Mouse (Mus musculus) lung, adult 18-20 months (tissue): Measurements from ENCODE around the gene Plekha5.

Source experiments
- DNase-seq, 2 experiments: peaks; one replicate each; pipeline ENCODE4 v3.0.0; 2022; ENCODE audit warnings: mixed read lengths in 2 of 2

The Plekha5 gene

DNA sequence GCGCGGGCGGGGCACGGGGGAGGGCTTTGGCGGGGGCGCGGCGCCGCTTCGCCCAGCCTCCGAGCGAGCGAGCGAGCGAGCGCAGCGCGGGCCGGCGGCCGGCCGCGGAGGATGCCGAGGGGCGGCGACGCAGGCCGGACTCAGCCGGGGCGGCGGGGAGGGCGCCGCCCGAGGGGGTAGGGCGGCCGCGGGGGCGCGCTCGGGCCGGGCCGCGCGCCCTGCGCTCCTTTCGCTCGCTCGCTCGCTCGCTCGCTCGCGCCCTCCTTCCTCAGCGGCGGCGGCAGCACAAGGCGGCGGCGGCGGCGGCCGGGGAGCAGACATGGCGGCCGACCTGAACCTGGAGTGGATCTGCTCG is at the start of gene Plekha5:
TSS of gene Plekha5 (plus strand) at position 209 of the 355 bp plus-strand sequence.
- peak in 1 of 2 experiments; percentile 50 for DNase-seq

DNA sequence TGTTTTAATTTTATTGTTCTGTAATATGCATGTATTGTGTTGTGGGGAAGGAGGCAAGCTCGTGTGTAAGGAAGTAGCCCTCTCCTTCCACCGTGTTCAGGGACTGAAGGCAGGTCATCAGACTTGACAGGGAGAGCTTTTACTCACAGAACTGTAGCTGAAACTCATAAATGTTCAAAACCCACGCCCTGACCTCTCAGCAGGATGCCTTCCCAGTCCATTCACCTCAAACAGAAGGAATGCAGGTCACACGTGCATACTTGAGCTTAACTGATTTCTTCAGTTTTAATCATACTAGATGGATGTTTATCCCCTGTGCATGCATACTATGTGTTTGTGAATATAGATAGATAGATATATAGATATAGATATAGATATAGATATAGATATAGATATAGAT is 48.2 kb upstream of the Plekha5 start:
- no peak for DNase-seq

DNA sequence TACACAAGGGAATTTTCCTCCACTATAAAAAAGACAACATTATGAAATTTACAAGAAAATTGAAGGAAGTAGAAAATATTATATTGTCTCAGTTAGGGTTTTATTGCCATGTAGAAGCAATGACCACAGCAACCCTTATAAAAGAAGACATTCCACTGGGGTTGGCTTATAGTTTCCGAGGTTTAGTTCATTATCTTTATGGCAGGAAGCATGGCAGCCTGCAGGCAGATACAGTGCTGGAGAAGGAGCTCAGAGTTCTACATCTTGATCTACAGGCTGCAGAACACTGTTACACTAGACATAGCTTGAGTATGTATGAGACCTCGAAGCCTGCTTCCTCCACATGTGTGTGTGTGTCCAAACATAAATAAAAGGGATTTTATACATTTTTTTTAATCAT is 43.3 kb upstream of the Plekha5 start:
- DNase-seq, result no peak

DNA sequence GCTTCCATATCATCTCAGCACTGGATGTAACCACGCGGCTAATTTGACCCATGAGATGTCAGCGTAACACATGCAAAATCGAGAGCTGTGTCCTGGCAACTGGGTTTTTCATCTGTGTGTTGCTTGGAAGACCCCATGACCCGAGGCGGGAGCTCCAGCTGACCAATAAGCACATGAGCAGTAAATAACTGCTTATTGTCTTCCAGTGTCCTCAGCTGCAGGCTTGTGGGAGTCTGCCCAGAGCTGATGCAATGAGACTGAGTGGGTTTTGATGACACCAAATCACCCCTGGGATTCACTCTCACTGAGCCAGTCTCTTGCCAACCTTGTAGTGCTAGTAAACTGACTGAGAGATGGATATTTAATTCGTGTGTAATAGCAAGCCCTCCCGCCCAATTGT is 42.7 kb upstream of the Plekha5 start:
- DNase-seq, result no peak

DNA sequence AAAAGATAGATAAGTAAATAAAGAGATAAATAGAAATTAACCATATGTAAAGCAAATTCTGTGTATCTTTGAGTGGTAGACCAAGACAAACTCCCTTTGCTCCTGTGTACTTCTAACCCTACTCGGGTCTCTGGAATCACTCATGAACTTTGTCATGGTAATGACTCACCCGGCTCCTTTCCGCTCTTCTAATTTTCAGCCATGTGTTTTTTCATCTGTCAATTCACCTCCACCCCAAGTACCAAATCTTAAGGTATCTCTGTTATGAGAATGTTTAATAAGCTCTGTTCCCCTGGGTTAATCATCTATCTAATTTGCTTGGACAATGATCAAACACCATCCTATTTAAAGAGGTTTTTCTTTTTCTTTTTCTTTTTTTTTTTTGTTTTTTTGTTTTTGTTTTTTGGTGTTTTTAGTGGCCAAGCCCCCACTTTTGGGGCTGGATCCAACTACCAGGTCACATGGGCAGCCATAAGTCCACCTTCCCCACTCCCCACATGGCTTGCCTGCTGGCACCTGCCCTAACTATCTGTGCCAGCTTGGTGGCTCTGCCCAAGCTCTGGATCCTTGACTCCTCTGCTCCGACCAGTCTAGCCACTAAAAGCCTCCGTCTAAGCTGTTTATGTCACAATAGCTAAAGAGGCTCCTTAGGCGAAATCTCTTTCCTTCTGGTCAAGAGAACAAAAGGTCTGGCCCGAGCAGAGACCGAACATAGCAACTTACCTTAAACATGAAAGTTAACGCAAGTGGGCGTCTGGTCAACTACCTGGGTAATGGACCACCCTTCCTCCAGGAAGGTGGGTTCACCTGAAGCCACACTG is 40.1 kb upstream of the Plekha5 start:
- no peak for DNase-seq

DNA sequence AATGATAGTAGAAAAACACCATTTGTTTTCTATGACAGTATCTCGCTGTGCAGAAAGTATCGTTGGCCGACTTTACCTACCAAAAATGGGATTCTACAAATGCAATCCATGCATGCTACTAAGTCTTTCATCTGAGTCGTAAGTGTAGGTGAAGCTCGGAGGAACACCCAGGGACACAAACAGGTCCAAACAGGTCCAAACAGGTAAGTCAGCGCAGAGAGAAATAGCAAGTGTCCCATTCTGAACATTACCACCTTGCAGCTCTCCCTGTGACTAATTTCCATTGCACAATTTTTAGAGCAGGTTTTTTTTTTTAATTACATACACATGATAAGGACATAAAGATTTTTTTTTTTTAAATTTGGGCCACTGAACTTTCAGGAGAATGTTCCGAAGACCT is 27.2 kb upstream of the Plekha5 start:
- no peak for DNase-seq

DNA sequence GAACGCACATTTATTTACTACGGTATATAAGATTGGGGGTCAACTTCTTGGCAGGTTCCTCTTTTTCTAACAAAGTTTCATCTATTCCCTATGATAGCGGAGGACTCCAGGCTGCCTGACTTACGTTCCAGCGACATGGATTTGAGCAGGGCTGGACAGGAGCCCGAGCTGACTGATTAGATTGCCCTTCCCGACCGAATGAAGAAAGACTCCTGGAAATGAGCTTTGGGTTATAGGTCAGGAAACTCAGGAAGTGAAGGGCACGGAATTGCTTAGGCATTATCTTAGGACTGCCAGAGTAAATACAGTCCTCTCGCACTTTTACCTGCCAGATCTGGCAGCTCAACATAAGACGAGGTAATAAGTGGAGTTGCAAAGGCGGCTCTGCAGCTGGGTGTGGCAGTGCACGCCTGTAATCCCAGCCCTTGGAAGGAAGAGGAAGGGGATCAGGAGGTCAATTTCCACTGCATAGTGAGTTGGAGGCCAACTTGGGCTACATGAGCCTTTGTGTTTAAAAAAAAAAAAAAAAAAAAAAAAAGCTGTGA is 21.0 kb upstream of the Plekha5 start:
- DNase-seq, result no peak

DNA sequence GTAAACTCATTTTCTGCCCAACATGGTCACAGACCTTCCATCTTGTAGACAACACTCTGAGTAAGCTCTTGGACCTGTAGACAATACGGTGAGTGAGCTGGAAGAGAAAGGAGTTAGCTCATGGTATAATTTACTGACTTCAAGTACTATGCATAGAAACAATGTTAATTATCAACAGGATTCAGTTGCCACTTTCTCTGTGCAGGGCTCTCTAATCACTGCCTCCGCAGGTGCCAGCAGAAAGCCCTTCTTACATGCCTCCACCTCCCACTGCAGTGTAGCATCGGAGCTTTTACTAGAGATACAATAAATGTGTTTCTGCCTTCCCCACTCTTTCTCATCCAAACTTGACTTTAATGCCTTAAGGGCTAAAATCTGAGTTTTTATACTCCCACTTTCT is 11.9 kb upstream of the Plekha5 start:
- no peak for DNase-seq

DNA sequence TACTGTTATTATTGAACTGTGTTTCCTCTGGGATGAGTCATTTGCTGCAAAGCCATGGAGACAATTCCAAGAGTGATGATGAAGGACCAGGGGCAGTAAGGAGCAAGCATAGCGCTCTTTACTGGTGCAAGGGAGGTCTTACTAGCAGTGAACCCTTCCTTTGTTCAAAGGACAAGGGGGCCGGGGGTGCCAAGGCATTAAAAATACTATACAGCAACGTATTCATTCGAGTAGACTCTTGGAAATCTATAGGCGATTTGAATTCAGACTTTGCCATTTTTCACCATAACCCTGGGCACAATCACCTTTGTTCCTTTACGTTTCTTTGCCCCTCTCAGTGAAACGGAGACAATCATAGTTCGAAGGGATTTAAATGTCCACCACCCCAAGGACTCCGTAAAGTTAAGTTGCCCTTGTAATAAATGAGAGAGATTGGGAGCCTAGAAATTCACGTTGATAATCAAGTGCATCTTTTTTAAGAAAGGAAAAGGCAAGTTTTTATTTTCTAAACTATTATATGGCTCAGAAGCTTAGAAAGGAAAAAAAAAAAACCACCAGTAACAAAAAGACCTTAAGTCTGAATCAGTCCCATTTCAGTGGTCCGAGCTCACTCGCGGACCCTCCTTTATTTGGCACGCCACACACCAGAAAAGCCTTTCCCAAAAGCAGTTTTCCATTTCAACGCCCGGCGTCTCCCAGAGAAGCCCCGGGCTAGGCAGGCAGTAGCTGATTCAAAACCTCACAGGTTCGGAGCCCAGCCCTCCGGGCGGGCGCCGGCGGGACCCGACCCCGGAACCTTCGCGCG is 611 bp upstream of the Plekha5 start:
- DNase-seq, result peak in 1 of 2 experiments; percentile 64

DNA sequence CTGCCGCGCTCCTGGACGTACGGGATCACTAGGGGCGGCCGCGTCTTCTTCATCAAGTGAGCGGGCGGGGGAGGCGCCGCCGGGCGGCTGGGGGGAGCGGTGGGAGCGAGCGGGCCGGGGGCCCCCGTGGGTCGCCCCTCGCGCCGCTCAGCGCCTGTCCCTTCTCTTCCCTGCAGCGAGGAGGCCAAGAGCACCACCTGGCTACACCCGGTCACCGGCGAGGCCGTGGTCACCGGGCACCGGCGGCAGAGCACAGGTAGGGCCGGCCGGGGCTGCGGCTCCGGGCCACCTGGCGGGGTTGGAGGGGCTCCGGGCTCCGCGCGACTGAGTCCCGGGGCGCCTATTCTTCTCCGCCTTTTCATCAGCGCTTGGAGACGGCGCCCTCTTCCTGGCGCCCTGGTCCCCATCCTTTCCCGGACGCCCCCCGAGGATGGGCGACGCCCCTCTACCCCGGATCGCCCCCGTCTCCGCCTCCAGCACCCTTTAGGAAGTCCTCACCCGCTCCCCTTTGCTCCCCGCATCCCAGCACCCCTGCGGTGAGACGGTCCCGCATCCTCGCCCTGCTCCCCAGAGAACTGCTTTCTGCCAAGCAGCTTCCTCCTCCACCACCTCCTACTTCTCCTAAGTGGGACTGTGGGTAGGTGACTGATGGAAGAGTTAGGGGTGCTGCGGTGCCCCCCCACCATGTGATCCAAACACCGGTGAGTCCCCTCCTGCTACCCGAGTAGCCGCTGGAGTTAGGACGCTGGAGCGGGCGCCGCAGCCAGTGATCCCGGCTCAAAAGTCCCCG is 542 bp downstream of the Plekha5 start:
- DNase-seq, result peak; percentile 18 to 33

DNA sequence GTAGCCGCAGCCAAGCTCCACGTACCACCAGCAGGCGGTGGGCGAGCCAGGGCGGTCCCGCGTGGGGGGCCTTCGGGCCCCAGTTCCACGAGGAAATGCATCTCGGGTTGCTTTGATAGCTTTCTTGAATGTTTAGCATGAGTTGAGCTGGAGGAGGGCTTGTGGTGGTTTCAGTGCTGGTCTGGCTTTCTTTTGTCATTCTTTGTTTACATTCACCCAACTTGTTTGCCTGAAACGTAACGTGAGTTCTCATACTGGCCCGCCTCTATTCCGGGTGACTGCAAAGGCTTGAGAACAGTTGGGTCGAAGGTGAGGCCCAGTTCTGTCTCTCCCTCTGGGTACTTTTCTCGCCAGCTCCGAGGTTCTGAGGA is 1.1 kb downstream of the Plekha5 start:
- peak; percentile 49 to 66 for DNase-seq

DNA sequence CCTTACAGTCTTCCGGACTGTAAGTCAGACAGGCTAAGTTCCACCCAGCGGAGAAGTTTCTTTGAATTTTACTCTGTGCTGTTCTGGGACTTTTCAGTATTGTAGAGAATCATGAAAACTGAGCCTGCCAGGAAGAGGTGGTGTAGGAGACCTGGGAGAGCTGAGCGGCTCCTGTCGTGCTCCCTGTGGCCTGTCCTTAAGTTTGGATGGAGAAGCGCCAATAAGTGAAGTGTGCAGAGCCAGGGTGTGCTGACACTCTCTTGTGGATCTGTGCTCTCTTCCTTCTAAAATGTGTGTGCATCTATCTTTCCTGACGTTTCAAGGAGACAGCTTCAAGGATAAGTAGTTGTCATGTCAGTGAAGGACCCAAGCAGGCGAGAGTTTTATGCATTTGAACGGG is 5.4 kb downstream of the Plekha5 start:
- no peak for DNase-seq

DNA sequence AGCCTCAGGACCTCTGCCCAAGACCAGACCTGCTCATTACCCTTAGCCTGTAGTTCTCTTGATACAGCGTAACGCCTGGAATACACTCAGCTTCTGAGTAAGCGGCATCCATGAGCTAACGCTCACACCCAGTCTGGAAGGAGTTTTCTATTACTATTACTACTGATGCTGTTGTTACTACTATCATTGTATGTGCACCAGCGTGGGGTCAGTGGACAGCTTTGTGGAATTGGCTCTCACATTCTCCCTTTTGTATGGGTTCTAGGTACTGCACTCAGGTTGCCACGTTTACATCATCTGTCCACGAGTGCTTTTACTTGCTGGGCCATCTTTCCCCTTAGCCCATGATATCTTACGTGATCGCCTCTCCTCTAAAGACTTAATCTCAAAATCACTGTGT is 8.5 kb downstream of the Plekha5 start:
- DNase-seq, result no peak

DNA sequence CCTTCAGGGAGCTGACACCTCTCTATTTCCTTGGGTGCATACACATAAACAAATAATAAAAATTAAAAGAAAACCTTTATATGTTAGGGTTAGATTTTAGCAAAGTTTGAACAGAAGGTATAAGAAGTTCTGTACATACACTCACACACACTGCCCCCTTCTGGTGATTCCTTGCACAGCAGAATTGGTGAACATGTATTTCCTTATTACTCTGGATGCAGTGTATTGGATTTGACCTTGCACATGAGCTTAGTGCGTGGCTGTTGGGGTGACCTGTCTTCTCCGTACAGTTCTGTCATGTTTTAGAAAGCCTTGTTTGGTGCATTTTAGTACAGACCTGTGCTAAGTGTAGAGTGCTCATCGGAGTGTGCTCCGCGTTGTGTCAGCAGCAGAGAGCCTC is 19.5 kb downstream of the Plekha5 start:
- DNase-seq, result peak; percentile 12 to 41

DNA sequence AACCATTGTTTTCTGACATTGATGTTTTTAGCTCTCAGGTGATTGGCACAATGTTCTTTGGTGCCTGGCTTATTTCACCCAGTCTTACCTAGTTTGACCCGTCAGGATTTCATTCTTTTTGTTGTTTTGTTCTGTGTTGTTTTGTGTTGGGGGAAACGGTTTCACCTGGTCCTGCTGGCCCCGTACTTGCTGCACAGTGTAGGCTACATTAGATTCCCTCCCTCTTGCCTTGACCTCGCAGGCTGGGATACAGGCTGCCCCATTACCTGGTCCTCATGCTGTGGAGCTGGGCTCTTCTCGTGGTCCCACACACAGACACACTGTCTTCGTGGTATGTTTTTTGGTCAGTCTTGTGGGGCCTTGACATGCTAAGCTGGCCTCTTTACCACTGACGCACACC is 20.3 kb downstream of the Plekha5 start:
- no peak for DNase-seq

DNA sequence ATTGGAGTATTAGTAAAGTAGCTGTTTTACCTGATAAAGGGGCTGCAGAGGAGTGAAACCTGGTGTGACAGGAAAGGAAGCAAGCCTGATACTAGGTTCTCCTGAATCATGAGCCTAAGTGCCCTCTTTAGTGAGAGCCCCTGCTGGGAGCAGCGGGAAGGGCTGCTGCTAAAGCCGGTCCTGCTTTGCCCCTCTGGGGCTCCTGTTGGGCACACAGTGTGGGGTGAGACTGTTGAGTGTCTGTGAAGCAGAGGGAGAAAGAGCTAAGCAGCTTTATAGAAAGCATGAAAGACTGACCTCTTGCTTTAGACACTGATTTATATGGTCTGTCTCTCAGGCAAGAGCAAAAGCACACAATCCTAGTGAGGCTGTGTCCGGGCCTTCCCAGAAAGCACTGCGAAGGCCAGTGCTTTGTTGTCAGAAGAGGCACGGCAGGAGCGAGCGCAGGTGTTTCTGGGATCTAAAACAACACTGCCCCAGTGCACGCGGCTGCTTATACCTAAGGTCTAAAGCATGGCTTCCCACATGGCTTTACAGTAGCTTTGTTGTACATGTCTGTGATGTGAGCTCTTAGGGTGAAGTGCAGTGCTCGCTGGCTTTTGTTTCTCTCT is 21.1 kb downstream of the Plekha5 start:
- DNase-seq, result no peak

DNA sequence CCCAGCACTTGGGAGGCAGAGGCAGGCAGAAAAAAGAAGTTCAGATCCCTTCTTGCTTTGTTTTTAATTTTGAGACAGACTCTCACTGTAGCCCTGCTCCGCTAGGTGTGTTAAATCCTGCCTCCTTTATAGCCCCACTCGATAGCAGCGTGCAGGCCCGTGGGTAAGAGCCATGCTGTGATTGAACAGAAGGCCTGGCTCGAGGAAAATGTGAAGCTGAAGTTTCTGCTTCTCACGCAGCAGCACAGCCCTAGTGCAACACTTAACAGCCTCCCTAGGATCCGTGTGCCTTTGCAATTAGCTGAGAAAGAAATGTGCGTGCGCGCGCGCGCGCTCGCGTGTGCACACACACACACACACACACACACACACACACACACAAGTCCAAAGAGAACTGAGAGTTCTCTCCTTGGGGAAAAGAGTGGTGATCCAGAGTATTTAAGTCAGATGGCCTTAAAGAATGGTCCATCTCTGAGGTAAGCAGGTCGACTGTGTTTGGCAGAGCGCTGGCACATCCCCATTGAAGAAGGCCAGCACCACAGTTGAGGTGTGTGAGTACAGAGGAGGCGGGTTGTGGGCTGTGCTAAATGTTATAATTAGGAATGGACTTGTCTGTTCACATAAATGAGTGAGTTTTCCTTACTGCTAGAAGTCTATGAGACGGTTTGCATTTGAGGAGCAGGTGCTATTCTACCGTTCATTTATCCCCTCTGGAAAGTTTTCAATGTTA is 24.3 kb downstream of the Plekha5 start:
- no peak for DNase-seq

DNA sequence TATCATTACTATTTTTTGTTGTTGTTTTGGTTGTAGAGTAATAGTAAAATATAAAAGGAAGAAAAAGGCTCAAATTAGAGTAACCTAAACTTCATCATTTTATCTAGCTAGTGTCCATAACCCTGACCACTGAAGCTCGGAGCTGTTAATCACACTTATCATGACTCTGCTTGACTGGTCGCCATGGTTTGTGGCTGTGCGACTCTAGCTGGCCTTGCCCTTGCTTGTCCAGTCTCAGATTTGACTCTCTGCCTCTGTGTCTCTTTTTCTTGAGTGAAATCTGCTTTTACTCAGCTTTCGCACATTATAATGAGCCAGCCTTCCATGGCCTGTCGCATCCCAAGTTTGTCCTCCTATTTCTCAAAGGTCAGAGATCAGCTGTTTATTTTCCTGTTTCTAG is 26.8 kb downstream of the Plekha5 start:
- no peak for DNase-seq

DNA sequence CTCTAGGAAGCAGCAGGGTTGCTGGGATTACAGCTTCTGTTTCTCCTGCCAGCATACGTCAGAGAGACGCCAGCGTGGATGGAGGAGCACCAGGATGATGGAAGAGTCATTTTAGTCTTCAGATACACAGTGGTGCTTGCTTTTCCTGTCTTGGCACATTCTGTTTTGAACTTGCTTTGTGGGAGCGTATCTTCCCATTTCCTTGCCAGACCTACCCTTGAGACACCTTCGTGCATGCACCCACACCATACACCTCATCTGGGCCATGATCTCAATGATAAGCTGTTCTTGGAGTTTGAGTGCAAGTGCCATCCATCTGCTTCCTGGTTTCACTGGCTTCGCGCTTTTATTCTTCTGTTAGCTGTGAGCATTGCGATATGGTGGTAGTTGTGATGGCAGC is 28.9 kb downstream of the Plekha5 start:
- no peak for DNase-seq

DNA sequence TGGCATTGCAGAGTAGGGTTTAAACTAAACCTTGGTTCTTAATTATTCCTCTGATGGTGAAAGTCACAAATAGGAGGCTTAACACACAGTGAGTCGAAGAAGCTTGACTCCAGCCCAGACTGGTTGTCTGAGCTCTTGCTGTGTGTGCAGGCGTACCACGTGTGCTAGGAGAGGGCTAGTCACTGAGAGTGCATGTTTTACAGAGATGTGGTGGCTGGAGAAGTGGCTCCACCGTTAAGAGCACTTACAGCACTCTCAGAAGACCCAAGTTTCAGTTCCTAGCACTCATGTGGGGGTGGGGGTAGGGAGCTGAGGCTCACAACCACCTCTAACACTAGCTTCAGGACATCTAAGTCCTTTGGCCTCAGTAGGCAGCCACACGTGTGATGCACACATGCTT is 29.6 kb downstream of the Plekha5 start:
- DNase-seq, result peak; percentile 7 to 30

DNA sequence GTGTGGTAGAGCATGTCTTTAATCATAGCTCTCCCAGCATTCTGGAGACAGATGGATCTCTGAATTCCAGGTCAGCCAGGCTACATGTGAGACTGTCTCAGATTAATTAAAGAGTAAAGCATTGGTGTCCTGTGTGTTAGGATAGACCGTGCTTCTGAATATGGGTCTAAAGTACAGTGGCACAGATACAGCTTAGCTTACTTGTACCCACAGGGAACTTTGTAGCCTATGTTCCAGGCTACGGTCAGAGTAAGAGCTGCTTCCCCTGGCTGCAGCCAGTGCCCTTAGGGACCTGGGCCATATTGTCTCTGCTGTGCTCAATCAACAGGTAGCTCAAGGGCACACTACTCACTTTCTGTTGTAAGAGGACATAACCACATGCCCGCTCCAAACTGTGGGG is 30.5 kb downstream of the Plekha5 start:
- no peak for DNase-seq

DNA sequence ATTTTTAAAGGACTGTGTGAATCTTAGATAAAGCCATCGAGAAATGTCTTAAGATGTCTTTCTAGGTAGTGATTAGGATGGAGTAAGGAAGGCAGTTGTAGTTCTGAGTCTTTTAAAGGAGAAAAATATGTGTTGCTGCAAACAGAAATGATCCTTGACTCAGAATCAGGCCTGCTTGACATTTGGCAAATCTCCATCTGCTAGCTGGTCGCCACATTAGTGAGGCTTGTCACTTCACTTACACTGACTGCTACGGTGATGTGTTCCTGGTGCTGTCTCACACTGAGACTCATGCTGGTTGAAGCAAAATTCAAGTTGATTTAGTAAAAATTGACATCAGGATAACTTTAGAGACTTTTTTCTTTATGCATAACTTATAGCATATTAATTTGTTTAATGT is 32.0 kb downstream of the Plekha5 start:
- DNase-seq, result peak in 1 of 2 experiments; percentile 19
